Mouse (Mus musculus) ES-E14 (cell line): ENCODE data around the gene Olfr18. TPM values are rescaled to one million over a fixed set of nuclear protein-coding genes. Genes with fewer than 3 reads are reported as not detected.

Experiments used
- DNase-seq: peaks from one replicate; pipeline ENCODE4 v3.0.0-alpha.2; 2013; ENCODE audit warnings: low read depth, low spot score
- H3K27ac ChIP-seq: 2 replicates; pipeline ENCODE4 v1.5.1; 2012; ENCODE audit warnings: low read depth, mild to moderate bottlenecking, low read length, moderate library complexity, mixed read lengths; ENCODE audit not compliant: poor library complexity, insufficient read depth, severe bottlenecking
- H3K36me3 ChIP-seq: 2 replicates; pipeline ENCODE4 v1.6.1; 2012; ENCODE audit warnings: mild to moderate bottlenecking, low read length, moderate library complexity, mixed read lengths; ENCODE audit not compliant: control insufficient read depth, poor library complexity, insufficient read depth, severe bottlenecking
- H3K4me1 ChIP-seq, 2 experiments: fragments of 150-350 bp in 1 of 2; sonication (generic) in 1 of 2; 2 replicates each; pipeline ENCODE4 v1.6.1; 2012; ENCODE audit warnings: low read length in 2 of 2, mild to moderate bottlenecking in 1 of 2, mixed read lengths in 1 of 2; ENCODE audit not compliant: control insufficient read depth in 2 of 2, insufficient read depth in 2 of 2, poor library complexity in 1 of 2
- H3K4me3 ChIP-seq, 2 experiments: fragments of 150-350 bp in 1 of 2; sonication (generic) in 1 of 2; 2 replicates each; pipeline ENCODE4 v1.5.1; 2012; ENCODE audit warnings: low read length in 2 of 2, low read depth in 1 of 2, mild to moderate bottlenecking in 1 of 2, mixed read lengths in 1 of 2; ENCODE audit not compliant: insufficient read depth in 1 of 2, poor library complexity in 1 of 2, severe bottlenecking in 1 of 2
- H3K9ac ChIP-seq: 2 replicates; pipeline ENCODE4 v1.6.1; 2012; ENCODE audit warnings: low read depth, mild to moderate bottlenecking, low read length, mixed read lengths; ENCODE audit not compliant: poor library complexity, insufficient read depth, severe bottlenecking
- H3K9me3 ChIP-seq: fragments of 150-350 bp; sonication (generic); 2 replicates; pipeline ENCODE4 v1.6.1; 2012; ENCODE audit warnings: low read depth, mild to moderate bottlenecking, low read length; ENCODE audit not compliant: control insufficient read depth, insufficient read depth
- CHD2 ChIP-seq: IDR thresholded peaks from 2 replicates; pipeline ENCODE4 v1.6.1; 2014; ENCODE audit warnings: mild to moderate bottlenecking, low read depth, low read length, inconsistent platforms
- ZNF384 ChIP-seq: IDR thresholded peaks from 2 replicates; pipeline ENCODE4 v1.6.1; 2012; ENCODE audit warnings: low read depth, low read length, inconsistent platforms
- in situ Hi-C, 2 experiments: fragments of 600-800 bp; cut with MboI; formaldehyde crosslinking; loops; one replicate each; pipeline ENCODE4 v1.15.1; 2025; ENCODE audit warnings: low sequenced_read_pairs in 2 of 2, inconsistent platforms in 1 of 2; ENCODE audit not compliant: unreplicated experiment in 2 of 2
- total RNA-seq: library from RNA; depleted of rRNA; stranded (reverse); fragments of 300-350 nt; gene quantifications from 2 replicates; pipeline ENCODE4 v1.2.3, GENCODE M21; 2012; rRNA removed

Olfr18 gene
- total RNA-seq, 1 experiment: 0.09 TPM

- in situ Hi-C loops: no loop called here
- TF ChIP-seq CHD2 (no peak), ZNF384 (no peak)
- DNase-seq: no peak
- Histone ChIP-seq H3K4me3 (no peak within 1 kb of the TSS), H3K9ac (no peak within 1 kb of the TSS), H3K36me3 (no peaks in the 10 kb centered on the region), H3K4me1 (no peaks in the 10 kb centered on the region), H3K27ac (no peak within 1 kb of the TSS), H3K9me3 (no peaks in the 10 kb centered on the region)
These were observed 53.8 kb downstream of the Olfr18 start, which contains the start of gene Olfr39 for GRCm38 (mm10) chr9:20282051-20282450. Gene Olfr39 (plus strand): TSS chr9:20282351.

Other genes starting within 250 kb of the Olfr18 start
- gene Olfr868, start 237.5 kb downstream of the Olfr18 start, total RNA-seq: not detected in 2 replicates
- gene Olfr869, start 207.1 kb downstream of the Olfr18 start, total RNA-seq: not detected in 2 replicates
- not detected in 2 replicates for gene Olfr870, start 162.0 kb downstream of the Olfr18 start, total RNA-seq
- not detected in 2 replicates for gene Olfr871, start 123.9 kb downstream of the Olfr18 start, total RNA-seq
- not detected in 2 replicates for gene Olfr872, start 99.0 kb downstream of the Olfr18 start, total RNA-seq
- gene Olfr39, start 53.7 kb downstream of the Olfr18 start, total RNA-seq: not detected in 2 replicates
- not detected in 2 replicates for gene Olfr873, start 37.6 kb downstream of the Olfr18 start, total RNA-seq
- 11.5 and 14.2 TPM in 2 replicates for gene Zfp560, start 49.1 kb upstream of the Olfr18 start, total RNA-seq
- 18.3 and 19.9 TPM in 2 replicates for gene Zfp26, start 124.1 kb upstream of the Olfr18 start, total RNA-seq
- gene Zfp426, start 156.7 kb upstream of the Olfr18 start, total RNA-seq: 9.1 and 10.9 TPM in 2 replicates
- gene Zfp266, start 185.3 kb upstream of the Olfr18 start, total RNA-seq: 48.0 and 53.0 TPM in 2 replicates
- gene Zfp846, start 245.2 kb upstream of the Olfr18 start, total RNA-seq: 8.3 and 9.0 TPM in 2 replicates